Mouse (Mus musculus) heart, postnatal 0 days (tissue): ENCODE measurements around the gene Cux1. TPM values are rescaled to one million over a fixed set of nuclear protein-coding genes. Genes with fewer than 3 reads are reported as not detected.

ENCODE experiments used
- ATAC-seq: fragments of 200-750 bp; cut with Nextera tagmentation; 2 replicates; pipeline ENCODE4 v1.8.0; 2017; ENCODE audit warnings: low read depth, moderate number of reproducible peaks, moderate library complexity; ENCODE audit not compliant: insufficient read depth
- DNase-seq: peaks from one replicate; pipeline ENCODE4 v3.0.0-alpha.2; 2016; ENCODE audit warnings: low spot score
- H3K27ac ChIP-seq: fragments of 300-500 bp; sonication (generic); 2 replicates; pipeline ENCODE4 v1.5.1; 2014; ENCODE audit warnings: low read depth, mild to moderate bottlenecking
- H3K27me3 ChIP-seq: fragments of 300-500 bp; sonication (generic); 2 replicates; pipeline ENCODE4 v1.6.1; 2014; ENCODE audit warnings: low read length, mixed read lengths; ENCODE audit not compliant: control insufficient read depth, insufficient read depth
- H3K36me3 ChIP-seq: fragments of 300-500 bp; sonication (generic); replicated peaks from 2 replicates; pipeline ENCODE4 v1.6.1; 2014; ENCODE audit warnings: low read length, mixed read lengths; ENCODE audit not compliant: control insufficient read depth, insufficient read depth
- H3K4me1 ChIP-seq: fragments of 300-500 bp; sonication (generic); 2 replicates; pipeline ENCODE4 v1.6.1; 2014; ENCODE audit warnings: antibody characterized with exemption; ENCODE audit not compliant: control insufficient read depth, insufficient read depth
- H3K4me2 ChIP-seq: fragments of 300-500 bp; sonication (generic); 2 replicates; pipeline ENCODE4 v1.6.1; 2014; ENCODE audit warnings: low read depth, mild to moderate bottlenecking, low read length, moderate library complexity
- H3K4me3 ChIP-seq: fragments of 300-500 bp; sonication (generic); 2 replicates; pipeline ENCODE4 v1.5.1; 2014; ENCODE audit warnings: low read depth, low read length
- H3K9ac ChIP-seq: fragments of 300-500 bp; sonication (generic); replicated peaks from 2 replicates; pipeline ENCODE4 v1.6.1; 2014; ENCODE audit warnings: low read depth, low read length, mixed read lengths
- H3K9me3 ChIP-seq: fragments of 300-500 bp; sonication (generic); replicated peaks from 2 replicates; pipeline ENCODE4 v1.6.1; 2016; ENCODE audit warnings: low read length; ENCODE audit not compliant: control insufficient read depth
- CTCF ChIP-seq: IDR thresholded peaks from 2 replicates; pipeline ENCODE4 v1.5.1; 2016; ENCODE audit warnings: antibody characterized with exemption, control low read depth, low read depth
- EP300 ChIP-seq: IDR thresholded peaks from 2 replicates; pipeline ENCODE4 v1.6.1; 2016; ENCODE audit warnings: antibody characterized with exemption, low read depth
- WGBS: fragments of 180-500 bp; shearing (Covaris S2); extraction: QIAGEN DNeasy Blood & Tissue Kit; methylation state at CpG from one replicate; pipeline ENCODE4 v1.1.7; 2014; 5-methylcytosine and 5-hydroxymethylcytosine counted together
- polyA plus RNA-seq: library from polyadenylated mRNA; unstranded; fragments of >200 nt; fragmentation: Nextera tagmentation; extraction: Ambion mirVana; gene quantifications from 2 replicates; pipeline ENCODE4 v1.2.1, GENCODE M21; 2015
- total RNA-seq: library from RNA; depleted of rRNA; stranded (reverse); fragments of >200 nt; gene quantifications from 2 replicates; pipeline ENCODE4 v1.2.3, GENCODE M21; 2014; ENCODE audit warnings: low replicate concordance

Gene Cux1
- total and polyA plus RNA-seq, 2 experiments from 2014 or later: 50.7 to 89.5 TPM

- H3K4me1 ChIP-seq: peaks cover 24% of the 10 kb centered on the region
- H3K9me3 ChIP-seq: no peaks in the 10 kb centered on the region
- no peak overlapping the region for H3K27ac ChIP-seq
- ATAC-seq: no peak
- TF ChIP-seq EP300: no peak
- no peak for TF ChIP-seq CTCF
- no peak overlapping the region for H3K4me2 ChIP-seq
- H3K4me3 ChIP-seq: no peak overlapping the region
- no peaks in the 10 kb centered on the region for H3K27me3 ChIP-seq
- peaks cover 15% of the 10 kb centered on the region for H3K36me3 ChIP-seq
- DNase-seq: no peak
- 95% methylated on average over 3 of the region's 3 CpGs for WGBS
- no peak overlapping the region for H3K9ac ChIP-seq
These were observed 80.9 kb downstream of the Cux1 start for GRCm38 (mm10) chr5:136486401-136486800.

DNA sequence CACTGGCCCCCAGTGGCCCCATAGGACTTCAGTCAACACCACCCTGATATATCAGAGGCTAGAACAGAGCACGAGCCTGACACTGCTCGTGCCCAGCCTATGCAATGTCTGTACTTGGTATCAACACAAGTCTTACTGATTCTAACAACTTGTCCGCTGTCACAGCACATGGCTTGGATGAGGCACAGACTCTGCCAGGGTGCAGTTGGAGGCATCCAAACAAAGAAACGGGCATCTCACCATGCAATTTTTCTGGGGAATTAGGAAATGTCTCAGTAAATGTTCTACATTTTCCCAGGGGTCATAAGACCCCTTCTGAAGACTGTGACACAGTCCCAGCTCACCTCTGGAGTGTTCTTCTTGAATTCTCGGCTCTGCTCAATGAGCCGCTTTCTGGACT lies 81.9 kb downstream of the Cux1 start:
- no peak overlapping the region for H3K9ac ChIP-seq
- no peak overlapping the region for H3K27ac ChIP-seq
- H3K4me2 ChIP-seq: no peak overlapping the region
- H3K9me3 ChIP-seq: no peaks in the 10 kb centered on the region
- 83% methylated on average over 6 of the region's 6 CpGs for WGBS
- no peaks in the 10 kb centered on the region for H3K27me3 ChIP-seq
- H3K4me3 ChIP-seq: no peak overlapping the region
- H3K4me1 ChIP-seq: peaks cover 24% of the 10 kb centered on the region
- peaks cover 15% of the 10 kb centered on the region for H3K36me3 ChIP-seq
- no peak for ATAC-seq
- DNase-seq: no peak
- no peak for TF ChIP-seq CTCF
- TF ChIP-seq EP300: no peak

GRCm38 (mm10) chr5:136482434-136482833 lies 84.9 kb downstream of the Cux1 start:
- ATAC-seq: no peak
- no peak overlapping the region for H3K4me2 ChIP-seq

DNA sequence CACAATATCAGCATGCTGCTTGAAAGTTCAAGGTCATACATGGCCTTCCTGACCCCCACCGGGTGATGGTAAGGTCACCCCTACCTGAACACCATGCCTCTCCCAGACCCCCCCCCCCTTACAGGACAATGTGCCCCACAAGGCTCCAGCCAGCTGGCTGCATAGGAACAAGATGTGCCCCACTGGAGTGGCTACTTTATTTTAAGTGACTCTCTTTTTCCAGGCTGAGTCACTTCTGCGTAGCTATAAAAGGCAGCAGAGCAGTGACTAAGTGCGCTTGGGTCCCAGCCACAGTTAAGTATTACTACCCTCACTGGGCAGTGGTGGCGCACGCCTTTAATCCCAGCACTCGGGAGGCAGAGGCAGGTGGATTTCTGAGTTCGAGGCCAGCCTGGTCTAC lies 86.7 kb downstream of the Cux1 start:
- ATAC-seq (peak; percentile 89), DNase-seq (peak; percentile 85)
- WGBS: 42% methylated on average over 7 of the region's 7 CpGs
- Histone ChIP-seq H3K4me1 (peaks cover 45% of the 10 kb centered on the region), H3K9me3 (no peaks in the 10 kb centered on the region), H3K9ac (no peak overlapping the region), H3K4me2 (no peak overlapping the region), H3K27me3 (no peaks in the 10 kb centered on the region), H3K4me3 (no peak overlapping the region), H3K27ac (peak overlapping the region; percentile 85), H3K36me3 (peaks cover 14% of the 10 kb centered on the region)
- TF ChIP-seq EP300 (peak; percentile 91), CTCF (no peak)

More at GRCm38 (mm10) chr5:136482434-136482833, 84.9 kb downstream of the Cux1 start:
- H3K36me3 ChIP-seq: peaks cover 15% of the 10 kb centered on the region
- TF ChIP-seq EP300 (no peak), CTCF (no peak)
- no peak for DNase-seq
- no peaks in the 10 kb centered on the region for H3K27me3 ChIP-seq
- H3K27ac ChIP-seq: no peak overlapping the region
- peaks cover 31% of the 10 kb centered on the region for H3K4me1 ChIP-seq
- no peaks in the 10 kb centered on the region for H3K9me3 ChIP-seq
- no peak overlapping the region for H3K4me3 ChIP-seq
- H3K9ac ChIP-seq: no peak overlapping the region
- WGBS: 82% methylated on average over 1 of the region's 1 CpGs

- no peak for DNase-seq
- Histone ChIP-seq H3K27ac (peak overlapping the region; percentile 85), H3K9me3 (no peaks in the 10 kb centered on the region), H3K4me3 (no peak overlapping the region), H3K4me1 (peaks cover 50% of the 10 kb centered on the region), H3K27me3 (no peaks in the 10 kb centered on the region), H3K36me3 (peaks cover 7% of the 10 kb centered on the region; the same call in 1 of the 2 replicates), H3K9ac (no peak overlapping the region), H3K4me2 (no peak overlapping the region)
- TF ChIP-seq EP300: no peak
- TF ChIP-seq CTCF: no peak
- 37% methylated on average over 4 of the region's 4 CpGs for WGBS
- no peak for ATAC-seq
These were observed 87.5 kb downstream of the Cux1 start for GRCm38 (mm10) chr5:136479801-136480200.

- H3K27me3 ChIP-seq: no peaks in the 10 kb centered on the region
- TF ChIP-seq CTCF (no peak), EP300 (no peak)
- 75% methylated on average over 6 of the region's 6 CpGs for WGBS
- H3K9me3 ChIP-seq: no peaks in the 10 kb centered on the region
- H3K4me1 ChIP-seq: peaks cover 52% of the 10 kb centered on the region
- H3K4me3 ChIP-seq: no peak overlapping the region
- ATAC-seq (no peak), DNase-seq (no peak)
- H3K9ac ChIP-seq: no peak overlapping the region
- H3K4me2 ChIP-seq: no peak overlapping the region
- H3K36me3 ChIP-seq: peaks cover 4% of the 10 kb centered on the region; the same call in 1 of the 2 replicates
- peak overlapping the region; percentile 85 for H3K27ac ChIP-seq
These were observed 88.1 kb downstream of the Cux1 start for GRCm38 (mm10) chr5:136479024-136479763.
